Mouse (Mus musculus) regulatory T cell (primary cell): ENCODE results near the gene Acnat1.
"Not testable (repeated sequence)": the region's sequence is repeated elsewhere in the genome, so short reads cannot be mapped to it uniquely, and the experiment has no call there.

Experiments used
- in situ Hi-C: fragments of 300-600 bp; cut with MboI, MseI; formaldehyde crosslinking; loops from one replicate; pipeline ENCODE4 v1.15.1; 2025; ENCODE audit warnings: high pct_unique_total_duplicates

Gene Acnat1

GRCm38 (mm10) chr4:49473435-49474100 is at the start of gene Acnat1:
Gene Acnat1, minus strand, starts transcription at chr4:49473912.
- in situ Hi-C loops: no loop called here

- in situ Hi-C loops: loop anchor here (5.0 kb wide), 1 partner anchor 110 kb away; the partner anchor contains the start of gene Rnf20
Observed at GRCm38 (mm10) chr4:49522576-49522975, 48.9 kb upstream of the Acnat1 start.

GRCm38 (mm10) chr4:49521346-49521745 is 47.6 kb upstream of the Acnat1 start:
- in situ Hi-C loops: loop anchor here (5.0 kb wide), 1 partner anchor 111 kb away; the partner anchor contains the start of gene Rnf20

- in situ Hi-C loops: loop anchor here (5.0 kb wide), 1 partner anchor 112 kb away; the partner anchor contains the start of gene Rnf20
Observed at GRCm38 (mm10) chr4:49520572-49521340, 47.0 kb upstream of the Acnat1 start, which contains the start of the genes Mrpl50 and Zfp189. Gene Mrpl50, minus strand, starts transcription at chr4:49521093. Gene Zfp189, plus strand, starts transcription at chr4:49521176.

GRCm38 (mm10) chr4:49519476-49519875 is 45.8 kb upstream of the Acnat1 start:
- in situ Hi-C loops: no loop called here

GRCm38 (mm10) chr4:49514441-49514840 is 40.7 kb upstream of the Acnat1 start:
- in situ Hi-C loops: no loop called here

GRCm38 (mm10) chr4:49512636-49513035 is 38.9 kb upstream of the Acnat1 start:
- in situ Hi-C loops: no loop called here

- in situ Hi-C loops: not testable (repeated sequence)
Observed at GRCm38 (mm10) chr4:49510236-49510835, 36.6 kb upstream of the Acnat1 start.

GRCm38 (mm10) chr4:49509183-49509582 is 35.5 kb upstream of the Acnat1 start:
- in situ Hi-C loops: no loop called here

GRCm38 (mm10) chr4:49506386-49506785 is 32.7 kb upstream of the Acnat1 start, which contains the start of gene Baat:
Gene Baat, minus strand, starts transcription at chr4:49506557.
- in situ Hi-C loops: no loop called here

GRCm38 (mm10) chr4:49503563-49503962 is 29.9 kb upstream of the Acnat1 start:
- in situ Hi-C loops: no loop called here

- in situ Hi-C loops: not testable (repeated sequence)
Observed at GRCm38 (mm10) chr4:49485934-49486650, 12.4 kb upstream of the Acnat1 start.

- in situ Hi-C loops: no loop called here
Observed at GRCm38 (mm10) chr4:49485442-49485841, 11.7 kb upstream of the Acnat1 start.

GRCm38 (mm10) chr4:49480896-49481295 is 7.2 kb upstream of the Acnat1 start:
- in situ Hi-C loops: no loop called here

- in situ Hi-C loops: no loop called here
Observed at GRCm38 (mm10) chr4:49480104-49480760, 6.5 kb upstream of the Acnat1 start.

- in situ Hi-C loops: not testable (repeated sequence)
Observed at GRCm38 (mm10) chr4:49479035-49479434, 5.3 kb upstream of the Acnat1 start.

- in situ Hi-C loops: no loop called here
Observed at GRCm38 (mm10) chr4:49478118-49478877, 4.6 kb upstream of the Acnat1 start.

GRCm38 (mm10) chr4:49474583-49474982 is 871 bp upstream of the Acnat1 start:
- in situ Hi-C loops: no loop called here

GRCm38 (mm10) chr4:49469435-49470151 is 4.1 kb downstream of the Acnat1 start:
- in situ Hi-C loops: no loop called here

- in situ Hi-C loops: no loop called here
Observed at GRCm38 (mm10) chr4:49467360-49467759, 6.4 kb downstream of the Acnat1 start.
